Mouse (Mus musculus) cerebellum, adult 11-12 months (tissue): ENCODE data around the gene Zscan18.
"Not testable (repeated sequence)": the region's sequence is repeated elsewhere in the genome, so short reads cannot be mapped to it uniquely, and the experiment has no call there.

ENCODE experiments used
- DNase-seq: peaks from one replicate; pipeline ENCODE4 v3.0.0; 2022

Gene Zscan18

DNA sequence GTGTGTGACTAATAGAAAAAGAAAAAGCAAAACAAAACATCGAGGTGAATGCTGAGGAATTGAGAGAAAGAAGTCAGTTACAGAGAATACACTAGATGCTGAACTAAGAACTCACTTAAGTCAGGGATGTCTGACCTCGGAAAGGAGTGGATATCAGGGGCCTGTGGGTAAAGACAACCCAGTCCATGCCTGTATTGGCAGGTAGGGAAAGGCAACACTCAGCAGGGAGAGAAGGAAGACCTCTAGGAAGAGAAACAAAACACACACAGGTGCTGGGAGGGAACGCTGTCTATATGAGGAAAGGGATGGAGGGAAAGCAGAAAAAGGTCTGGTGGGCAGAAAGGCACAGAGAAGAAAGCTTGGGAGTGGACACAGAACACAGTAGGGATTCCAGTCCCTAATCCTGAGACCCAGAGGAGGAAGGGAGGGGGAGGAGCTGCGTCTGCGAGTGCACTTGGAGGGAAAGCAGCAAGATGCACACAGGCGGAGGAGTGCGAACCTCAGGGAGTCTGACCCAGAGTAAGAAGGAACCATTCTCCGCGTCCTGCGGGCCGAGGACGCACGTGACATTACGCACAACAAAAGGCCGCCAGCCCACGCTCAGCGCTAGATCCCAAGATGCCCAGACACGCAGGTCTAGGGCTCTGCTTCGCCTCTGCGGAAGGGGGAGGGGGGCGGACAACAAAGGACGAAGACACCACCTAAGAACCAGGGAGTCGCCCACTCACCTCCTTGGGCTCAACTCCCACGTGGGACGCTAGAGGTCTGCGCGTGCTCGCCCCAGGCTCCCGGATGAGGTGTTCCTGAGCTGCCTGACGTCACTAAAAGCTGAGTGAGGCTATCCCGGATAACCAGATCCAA is at the start of gene Zscan18:
TSS of gene Zscan18 (minus strand) at position 770 of the 861 bp plus-strand sequence.
- DNase-seq, result peak; percentile 89

DNA sequence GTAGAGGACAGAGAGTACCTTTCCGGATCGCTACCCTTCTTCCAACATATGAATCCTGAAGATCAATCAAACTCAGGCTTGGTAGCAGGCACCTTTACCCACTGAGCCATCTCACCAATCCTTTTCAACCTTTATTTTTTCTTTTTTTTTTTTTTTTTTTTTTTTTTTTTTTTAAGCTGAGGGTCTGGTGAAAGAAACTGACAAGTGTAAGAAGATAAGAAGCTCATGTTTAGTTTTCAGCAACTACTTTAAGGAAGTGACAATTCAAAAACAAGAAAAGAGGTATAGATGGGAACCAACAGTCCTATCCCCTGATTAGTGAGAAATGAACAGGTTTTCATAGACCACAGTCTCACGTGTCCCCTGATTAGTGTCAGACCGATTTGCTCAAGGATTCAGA is 32.3 kb upstream of the Zscan18 start:
- DNase-seq, result no peak

DNA sequence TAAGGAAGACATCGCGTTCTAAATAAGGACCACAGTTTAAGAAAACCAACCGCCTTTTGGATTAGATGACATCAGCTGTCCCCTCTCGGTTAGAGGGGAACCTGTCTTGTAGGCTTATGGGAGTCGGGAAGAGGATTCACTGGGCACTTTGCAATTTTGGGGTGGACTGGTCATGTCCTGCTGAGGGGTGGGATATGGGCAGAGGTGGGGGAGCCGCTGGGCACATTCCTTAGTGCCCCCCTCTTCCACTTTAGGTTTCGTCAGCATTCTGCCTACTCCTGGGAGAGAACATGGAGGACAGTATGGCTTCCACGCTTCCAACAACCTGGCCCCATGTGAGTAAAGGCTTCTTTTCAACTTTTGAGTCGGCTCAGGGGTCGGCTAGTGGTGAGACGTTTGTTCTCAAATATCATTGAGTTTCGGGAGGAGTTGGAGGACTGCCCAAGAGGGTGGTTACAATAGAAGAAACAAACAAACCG is 31.8 kb upstream of the Zscan18 start:
- DNase-seq, result peak; percentile 49

DNA sequence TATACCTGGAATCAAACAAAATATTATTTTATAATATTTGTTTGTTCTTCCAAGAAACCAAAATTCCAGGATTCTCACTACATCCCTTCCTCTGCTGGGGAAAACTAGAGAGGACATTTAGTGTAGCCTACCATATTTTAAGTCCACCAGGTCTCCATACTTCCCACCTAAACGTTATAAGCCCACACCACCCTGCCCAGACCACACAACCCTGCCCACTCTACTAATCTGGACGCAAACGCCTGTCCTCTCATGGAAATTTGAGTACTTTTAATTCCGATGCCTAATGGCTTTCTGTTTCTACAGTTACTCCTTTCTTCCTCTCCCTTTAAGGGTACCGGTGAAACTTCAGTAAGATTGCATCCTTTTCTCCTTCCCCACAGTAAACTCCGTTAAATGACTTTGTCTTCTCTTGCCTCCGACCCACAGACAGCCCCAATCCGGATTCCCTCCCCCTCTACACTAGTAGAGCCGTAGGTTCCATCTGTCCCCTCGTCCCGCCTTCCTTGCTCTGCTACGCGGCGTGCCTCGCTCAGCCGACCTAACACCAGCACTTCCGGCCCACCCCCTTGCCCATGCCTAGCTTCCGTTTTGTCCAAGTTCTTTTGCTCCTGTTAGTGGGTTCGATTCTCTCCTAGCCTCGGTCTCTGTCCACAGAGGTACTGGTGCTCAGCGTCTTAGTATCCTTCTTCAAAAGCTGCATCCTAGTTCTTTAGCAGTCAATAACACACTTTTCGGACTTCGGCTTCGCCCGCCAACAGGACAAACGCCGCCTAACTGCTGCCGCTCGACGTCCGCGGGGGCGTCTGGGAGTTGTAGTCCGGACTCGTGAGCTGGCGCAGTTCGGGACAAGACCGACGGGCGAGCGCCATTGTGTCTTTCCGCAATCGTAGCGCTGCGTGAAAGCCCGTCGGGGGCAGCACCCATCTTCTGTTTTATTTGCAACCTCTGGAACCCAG is 31.0 kb upstream of the Zscan18 start, which contains the start of gene Zfp110:
TSS of gene Zfp110 (plus strand) at position 600 of the 959 bp plus-strand sequence.
- DNase-seq, result peak; percentile 83

DNA sequence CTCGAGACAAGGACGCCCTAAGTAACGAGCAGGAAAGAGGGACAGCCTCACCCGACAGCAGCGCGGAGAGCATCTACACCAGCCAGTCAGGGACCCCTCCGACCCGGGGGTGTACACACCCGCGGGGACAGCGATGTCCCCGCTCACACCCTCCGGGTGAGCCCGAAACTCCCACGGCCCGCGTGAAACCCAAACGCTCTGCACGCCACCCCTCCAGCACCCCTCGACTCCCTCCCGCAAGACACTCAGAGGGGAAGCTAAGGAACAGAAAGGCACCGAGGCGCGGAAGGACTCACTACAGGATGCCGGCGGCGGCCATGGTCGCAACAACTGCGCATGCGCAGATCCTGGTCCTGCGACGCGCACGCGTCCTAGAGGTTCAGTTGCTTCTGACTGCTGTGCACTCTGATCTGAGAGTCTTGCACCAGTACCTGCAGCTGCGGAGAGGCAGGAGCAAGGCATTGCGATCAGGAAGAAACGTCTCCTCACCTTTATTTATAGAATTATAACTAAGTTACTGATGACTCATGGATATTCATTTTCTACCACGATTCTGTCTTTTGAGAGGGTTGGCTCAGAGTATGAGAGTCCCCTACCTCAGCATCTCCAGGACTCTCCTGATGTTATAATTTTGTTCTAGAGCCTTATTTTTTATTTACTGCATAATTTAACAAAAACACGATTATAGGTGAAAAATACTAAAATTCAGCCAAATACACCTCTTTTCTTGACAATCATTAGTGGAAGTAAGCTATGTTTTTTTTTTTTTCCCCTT is 15.3 kb upstream of the Zscan18 start, which contains the start of gene Zfp329:
TSS of gene Zfp329 (minus strand) at position 338 of the 775 bp plus-strand sequence.
- peak; percentile 92 for DNase-seq

DNA sequence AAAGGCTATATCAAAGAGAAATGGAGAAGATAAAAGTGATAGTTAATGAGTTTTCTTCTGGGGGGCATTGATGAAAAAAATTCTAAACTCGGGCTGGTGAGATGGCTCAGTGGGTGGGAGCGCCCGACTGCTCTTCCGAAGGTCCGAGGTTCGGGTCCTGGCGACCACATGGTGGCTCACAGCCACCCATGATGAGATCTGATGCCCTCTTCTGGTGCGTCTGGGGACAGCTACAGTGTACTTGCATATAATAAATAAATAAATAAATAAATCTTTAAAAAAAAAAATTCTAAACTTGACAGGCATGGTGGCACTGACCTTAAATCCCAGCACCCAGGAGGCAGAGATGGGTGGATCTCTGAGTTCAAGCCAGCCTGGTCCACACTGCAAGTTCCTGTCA is 12.1 kb upstream of the Zscan18 start:
- no peak for DNase-seq

DNA sequence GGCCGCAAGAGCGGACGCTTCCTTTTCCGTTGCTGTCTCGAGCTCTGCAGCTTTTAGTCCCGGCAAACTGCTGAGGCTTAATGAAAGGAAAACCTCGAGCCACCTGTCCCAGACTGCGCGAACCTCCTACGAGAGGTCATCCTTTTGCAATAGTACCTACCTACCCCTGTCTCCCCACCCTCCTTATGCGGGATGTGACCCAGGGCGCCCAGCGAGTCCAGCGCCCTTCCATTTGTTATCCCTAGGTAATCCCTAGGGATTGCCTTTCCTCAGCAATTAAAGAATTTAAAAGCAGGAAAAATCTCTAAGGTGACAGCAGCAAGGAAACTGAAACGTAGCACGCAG is 264 bp upstream of the Zscan18 start:
- no peak for DNase-seq

DNA sequence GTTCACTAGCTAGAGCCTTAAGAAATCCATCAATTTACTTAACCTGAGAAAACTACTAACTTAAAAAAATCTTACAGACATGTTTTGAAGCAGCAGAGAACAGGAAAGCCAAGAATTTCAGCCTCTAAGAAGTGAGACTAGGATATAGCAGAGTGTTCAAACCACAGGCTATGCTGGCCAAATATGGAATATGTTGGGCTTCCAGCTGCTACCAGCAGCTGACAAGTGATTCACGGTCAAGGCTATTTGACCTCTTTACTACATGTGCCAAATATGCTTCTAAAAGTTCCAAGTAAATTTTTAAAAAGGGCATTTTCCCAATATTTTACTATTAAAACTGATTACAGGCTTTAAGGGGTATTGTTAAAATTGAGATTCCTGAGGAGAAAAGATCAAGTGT is 3.9 kb downstream of the Zscan18 start:
- DNase-seq, result no peak

DNA sequence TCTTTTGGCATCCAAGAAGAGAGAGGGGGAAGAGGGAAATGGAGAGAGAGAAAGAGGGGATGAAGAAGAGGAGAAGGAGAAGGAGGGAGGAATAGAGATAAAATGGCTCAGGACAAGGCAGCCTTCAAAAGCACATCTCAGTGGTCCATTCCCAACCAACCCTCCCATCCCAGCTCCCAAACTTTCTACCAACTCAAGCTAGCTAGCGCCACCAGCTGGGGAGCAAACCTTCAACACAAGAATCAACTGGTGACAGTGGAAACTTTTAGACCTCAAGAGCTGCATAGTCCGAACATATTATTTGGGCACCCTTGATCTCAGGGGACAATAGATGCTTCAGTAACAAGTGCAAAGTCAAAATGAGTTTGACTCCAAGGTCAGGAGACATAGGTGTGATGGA is 5.5 kb downstream of the Zscan18 start:
- no peak for DNase-seq

DNA sequence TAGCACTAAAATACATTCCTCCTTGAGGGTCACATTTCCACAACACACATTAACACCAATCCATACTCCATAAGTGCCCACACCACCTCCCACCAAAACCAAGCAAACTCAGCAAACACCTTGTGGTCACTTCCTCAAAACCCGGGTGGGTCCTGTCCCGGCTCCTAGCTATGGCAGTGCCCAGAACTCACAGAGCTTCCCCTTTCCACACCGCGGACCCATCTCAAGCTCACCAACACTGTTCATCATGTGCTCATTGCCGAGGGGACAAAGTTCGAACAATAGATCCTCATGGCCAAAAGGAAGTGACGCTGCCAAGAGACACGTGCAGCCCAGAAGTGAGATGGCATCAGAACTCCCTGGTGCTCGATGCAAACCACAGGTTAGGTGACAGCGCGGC is 10.8 kb downstream of the Zscan18 start:
- DNase-seq, result not testable (repeated sequence)

DNA sequence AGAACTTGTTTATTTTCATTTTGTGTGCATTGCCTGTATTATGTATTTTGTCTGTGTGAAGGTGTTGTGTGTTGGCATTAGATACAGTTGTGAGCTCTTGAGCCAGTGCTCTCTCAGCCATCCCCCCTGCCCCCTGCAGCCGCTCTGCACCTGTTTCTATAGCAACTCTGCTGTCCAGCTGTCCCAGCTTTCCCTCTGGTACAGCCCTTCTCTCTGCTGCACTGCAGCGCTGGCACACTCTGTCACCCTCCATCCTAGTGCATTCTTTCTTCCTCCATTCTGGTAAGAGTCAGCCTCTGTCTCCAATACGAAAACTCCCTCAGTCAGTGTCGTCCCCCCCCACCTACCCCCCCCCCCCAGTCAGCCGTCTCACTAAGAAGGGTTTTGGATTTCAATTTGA is 15.4 kb downstream of the Zscan18 start:
- no peak for DNase-seq

DNA sequence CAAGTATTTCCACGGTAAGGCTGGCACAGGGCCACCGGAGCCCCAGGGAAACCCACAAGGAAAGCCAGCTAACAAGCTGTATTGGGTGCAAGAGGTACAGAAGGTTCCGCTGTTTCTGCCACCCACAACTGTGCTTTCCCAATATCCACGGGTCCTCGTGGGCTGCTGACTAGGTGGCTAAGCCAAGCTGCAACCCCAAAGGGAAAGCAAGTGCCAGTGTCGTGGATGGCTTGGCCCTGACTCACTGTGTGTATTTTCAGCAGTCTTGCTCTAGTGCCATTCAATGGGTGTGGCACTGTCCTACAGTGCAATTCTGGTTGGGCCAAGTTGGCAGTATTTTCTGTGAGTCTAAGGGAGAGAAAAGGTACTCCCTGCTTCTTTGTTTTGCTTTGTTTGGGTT is 16.1 kb downstream of the Zscan18 start:
- no peak for DNase-seq

DNA sequence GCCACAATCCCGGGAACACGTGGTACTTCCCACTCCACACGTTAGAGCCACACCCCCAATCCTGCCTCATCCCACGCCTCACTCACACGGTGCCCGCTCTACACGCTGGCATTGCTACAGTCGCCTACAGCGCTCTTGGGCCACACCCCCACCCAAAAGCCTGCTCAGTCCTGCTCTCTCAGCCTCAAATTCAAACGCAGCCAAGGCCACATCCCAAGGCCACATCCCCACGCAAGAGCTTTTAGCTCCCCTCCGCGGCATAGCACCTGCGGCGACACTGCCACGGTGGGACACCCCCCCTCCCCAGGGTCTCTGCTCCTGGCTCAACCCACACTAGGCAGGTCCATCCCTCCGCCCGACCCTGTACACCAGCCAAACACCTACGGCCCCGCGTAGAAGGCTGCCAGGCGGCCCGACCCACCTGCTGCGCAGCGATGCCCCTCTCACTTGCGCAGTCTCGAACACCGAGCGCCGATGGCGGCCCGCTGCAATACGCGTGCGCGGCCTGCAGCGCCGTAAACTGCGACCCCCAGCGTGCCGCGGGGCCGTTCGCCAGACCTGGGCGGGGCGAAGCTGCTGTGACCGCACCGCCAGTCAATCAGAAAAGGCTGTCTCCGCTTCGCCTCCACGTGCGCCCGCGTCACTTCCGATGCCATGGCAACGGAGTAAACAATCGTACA is 23.1 kb downstream of the Zscan18 start:
- DNase-seq, result peak; percentile 84

DNA sequence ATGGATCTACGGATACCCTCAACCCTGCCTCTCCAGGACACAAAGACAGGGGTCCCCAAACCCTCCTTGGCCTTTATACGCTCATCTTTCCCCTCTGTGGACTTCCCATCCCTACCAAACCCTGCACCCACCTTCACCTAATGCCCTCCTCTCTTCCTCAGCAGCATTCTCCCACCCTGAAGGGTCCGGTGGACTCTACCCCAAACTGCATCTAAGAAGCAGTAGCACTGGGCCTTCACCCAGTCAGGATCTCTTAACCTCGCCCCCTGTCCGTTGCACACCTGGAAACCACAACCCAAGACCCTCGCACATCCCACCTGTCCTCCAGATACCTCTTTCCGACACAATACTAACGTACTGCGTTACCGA is 23.7 kb downstream of the Zscan18 start:
- no peak for DNase-seq

DNA sequence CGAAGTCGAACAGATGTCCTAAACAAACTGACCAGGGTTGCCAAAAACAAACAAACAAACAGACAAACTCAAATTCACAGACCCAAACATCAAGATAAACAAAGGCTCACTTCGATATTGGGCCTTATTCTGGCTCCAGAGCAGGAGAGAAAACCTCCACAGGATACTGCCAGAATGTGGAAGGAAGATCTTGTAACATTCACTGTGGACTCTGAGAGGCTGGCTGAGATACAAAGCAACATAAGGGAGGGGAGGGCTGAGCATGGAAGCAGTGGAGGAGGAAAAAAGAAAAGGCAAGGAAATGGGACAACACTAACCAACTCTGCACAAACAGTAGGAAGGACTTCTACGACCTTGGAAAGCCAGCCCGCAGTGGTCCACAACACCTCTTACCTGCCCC is 24.3 kb downstream of the Zscan18 start:
- DNase-seq, result peak; percentile 35

DNA sequence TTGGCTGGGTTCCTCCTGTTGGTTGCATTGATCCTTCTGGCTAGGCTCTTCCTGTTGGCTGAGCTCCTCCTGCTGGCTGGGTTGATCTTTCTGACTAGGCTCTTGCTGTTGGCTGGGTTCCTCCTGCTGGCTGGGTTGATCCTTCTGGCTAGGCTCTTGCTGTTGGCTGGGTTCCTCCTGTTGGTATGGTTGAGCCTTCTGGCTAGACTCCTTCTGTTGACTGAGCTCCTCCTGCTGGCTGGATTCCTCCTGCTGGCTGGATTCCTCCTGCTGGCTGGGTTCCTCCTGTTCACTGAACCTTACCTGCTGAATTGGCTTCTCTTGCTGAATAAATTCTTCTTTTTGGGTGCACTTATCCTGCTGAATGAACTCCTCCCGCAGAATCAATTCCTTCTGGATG is 28.8 kb downstream of the Zscan18 start:
- DNase-seq, result peak; percentile 97

DNA sequence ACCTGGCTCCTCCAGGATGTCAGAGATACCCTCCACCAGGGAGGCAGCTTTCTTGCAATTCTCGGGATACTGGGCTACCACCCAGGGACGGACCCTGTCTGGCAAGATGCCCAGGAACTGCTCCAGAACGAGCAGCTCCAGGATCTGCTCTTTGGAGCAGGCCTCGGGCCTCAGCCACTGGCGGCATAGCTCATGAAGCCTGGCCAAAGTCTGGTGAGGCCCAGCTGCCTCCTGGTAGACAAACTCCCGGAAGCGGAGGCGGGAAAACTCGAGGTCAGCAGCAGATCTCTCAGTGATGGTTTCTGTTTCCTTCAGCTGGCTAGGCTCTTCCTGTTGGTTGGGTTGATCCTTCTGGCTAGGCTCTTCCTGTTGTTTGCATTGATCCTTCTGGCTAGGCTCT is 29.3 kb downstream of the Zscan18 start:
- peak; percentile 82 for DNase-seq

DNA sequence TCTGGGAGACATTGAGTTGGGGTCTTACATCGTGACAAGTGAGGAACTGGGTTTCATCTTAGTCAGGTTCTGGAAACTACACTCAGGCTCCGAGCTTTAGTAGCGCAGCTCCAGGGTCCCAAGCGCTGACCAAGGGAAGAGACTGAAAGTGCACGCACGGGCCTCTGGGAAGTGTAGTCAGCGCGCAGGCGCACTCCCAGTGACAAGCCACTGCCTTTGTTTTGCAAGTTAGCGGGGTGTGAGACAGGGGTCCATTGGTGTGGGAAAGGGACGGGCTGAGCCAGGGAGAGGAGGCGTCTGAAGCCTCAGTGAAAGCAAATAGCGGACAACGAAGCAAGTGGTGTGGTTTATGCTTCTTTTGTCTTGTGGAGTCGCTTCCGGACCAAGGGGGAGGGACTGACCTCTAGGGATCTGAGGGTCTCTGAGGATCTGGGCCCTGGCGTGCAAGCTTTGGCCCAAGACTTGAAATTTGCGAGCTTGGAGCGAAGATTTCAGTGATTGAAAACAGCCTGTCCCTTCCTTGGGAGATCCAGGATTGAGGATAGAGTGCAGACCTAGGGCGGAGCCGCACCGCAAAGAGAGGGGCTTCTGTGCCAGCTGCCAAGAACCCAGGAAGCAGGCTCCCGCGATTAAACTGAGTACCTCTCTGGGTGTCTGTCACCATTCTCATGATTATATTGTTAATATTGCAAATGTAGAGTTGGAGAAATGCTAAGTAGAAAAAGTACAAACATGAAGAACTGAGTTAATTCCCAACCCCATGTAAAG is 53.8 kb downstream of the Zscan18 start:
- no peak for DNase-seq

DNA sequence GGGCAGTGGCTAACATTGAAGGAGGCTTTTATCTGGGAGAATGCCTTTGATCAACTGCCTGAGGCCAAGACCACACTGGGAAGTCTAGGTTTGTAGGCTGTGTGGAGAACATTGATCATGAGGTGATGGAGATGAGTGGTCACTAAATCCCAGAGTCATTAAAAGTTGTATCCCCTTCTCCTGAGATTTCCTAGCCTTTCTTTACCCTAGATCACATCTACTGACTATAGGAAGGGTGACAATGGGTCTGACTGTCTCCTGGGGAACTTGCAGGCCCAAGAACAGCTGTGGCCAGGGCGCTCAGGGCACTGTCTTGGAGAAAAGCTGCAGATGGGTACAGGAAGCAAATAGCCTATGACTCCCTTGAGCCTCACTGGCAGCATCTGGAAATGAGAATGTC is 68.5 kb downstream of the Zscan18 start, which contains the start of gene Vmn2r56:
TSS of gene Vmn2r56 (minus strand) at position 101 of the 400 bp plus-strand sequence.
- DNase-seq, result no peak
